Mouse (Mus musculus): ENCODE data around the gene Vmn2r124. TPM values are rescaled to one million over a fixed set of nuclear protein-coding genes. Genes with fewer than 3 reads are reported as not detected.
"Not testable (repeated sequence)": the region's sequence is repeated elsewhere in the genome, so short reads cannot be mapped to it uniquely, and the experiment has no call there.

Gene Vmn2r124
- total RNA-seq (2014; fragmentation: Nextera tagmentation) (not detected in 2 replicates), total RNA-seq (2017) (not detected in 2 replicates)

GRCm38 (mm10) chr17:18049124-18049523 lies at the start of gene Vmn2r124:
Gene Vmn2r124 (plus strand): TSS chr17:18049424.
- ATAC-seq (replicated peaks; ENCODE audit: low FRiP score, low TSS enrichment, poor library complexity, severe bottlenecking) = no peak

DNA sequence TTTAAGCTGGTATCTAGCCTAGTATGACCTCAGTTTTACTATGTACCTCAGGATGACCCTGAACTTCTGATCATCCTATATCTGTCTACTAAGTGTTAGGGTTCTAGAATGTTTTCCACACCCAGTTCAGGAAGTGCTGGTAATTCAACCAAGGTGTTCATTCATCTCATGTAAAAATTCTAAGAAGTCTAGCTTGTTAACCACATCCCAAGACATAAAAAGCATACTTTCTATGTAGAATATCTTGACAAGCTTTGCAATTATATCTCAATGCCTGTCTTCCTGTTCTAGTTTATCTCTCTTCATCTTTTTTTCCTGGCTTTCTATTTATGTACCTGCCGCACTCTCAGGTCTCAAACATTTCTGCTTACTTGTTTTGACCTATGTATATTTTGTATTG lies 44.5 kb upstream of the Vmn2r124 start:
- ATAC-seq (replicated peaks; ENCODE audit: low FRiP score, low TSS enrichment, poor library complexity, severe bottlenecking) = no peak

DNA sequence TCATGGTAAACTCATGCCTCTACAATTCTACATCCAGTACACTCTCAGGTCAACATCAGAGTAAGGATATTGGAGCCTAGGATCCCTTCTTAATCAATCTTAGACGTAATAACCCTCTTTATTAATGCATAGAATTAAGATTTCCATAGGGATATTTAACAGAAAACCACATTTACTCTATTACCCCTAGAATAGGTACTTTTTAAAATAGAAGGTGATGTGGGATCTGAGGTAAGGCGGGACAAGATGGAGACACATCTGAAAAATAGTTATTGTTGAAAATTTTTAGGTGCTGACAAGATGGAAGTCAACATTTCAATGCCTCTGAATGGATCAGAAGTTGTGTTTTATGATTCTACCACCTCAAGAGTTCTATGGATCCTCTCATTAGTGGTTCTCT lies 27.8 kb upstream of the Vmn2r124 start, which contains the start of gene Fpr-rs4:
Gene Fpr-rs4 (plus strand): TSS at position 301 of the 400 bp plus-strand sequence.
- no peak for ATAC-seq (replicated peaks; ENCODE audit: low FRiP score, low TSS enrichment, poor library complexity, severe bottlenecking)

- not testable (repeated sequence) for ATAC-seq (replicated peaks; ENCODE audit: low FRiP score, low TSS enrichment, poor library complexity, severe bottlenecking)
These were observed 35.5 kb downstream of the Vmn2r124 start, which contains the start of gene Vmn2r91 for GRCm38 (mm10) chr17:18084716-18085115. Gene Vmn2r91 (plus strand): TSS chr17:18085016.

DNA sequence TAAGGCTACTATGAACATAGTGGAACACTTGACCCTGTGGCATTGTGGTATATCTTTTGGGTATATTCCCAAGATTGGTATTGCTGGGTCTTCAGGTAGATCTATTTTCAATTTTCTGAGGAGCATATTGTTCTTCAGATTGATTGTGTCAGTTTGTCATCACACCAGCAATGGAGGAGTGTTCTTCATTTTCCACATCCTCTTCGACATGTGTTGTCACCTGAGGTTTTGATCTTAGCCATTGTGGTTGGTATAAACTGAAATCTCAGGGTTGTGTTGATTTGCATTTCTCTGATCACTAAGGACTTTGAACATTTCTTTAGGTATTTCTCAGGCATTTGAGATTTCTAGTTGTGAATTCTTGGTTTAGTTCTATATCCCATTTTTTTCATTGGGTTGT lies 46.4 kb downstream of the Vmn2r124 start:
- ATAC-seq (replicated peaks; ENCODE audit: low FRiP score, low TSS enrichment, poor library complexity, severe bottlenecking) = not testable (repeated sequence)

- ATAC-seq (replicated peaks; ENCODE audit: low FRiP score, low TSS enrichment, poor library complexity, severe bottlenecking) = not testable (repeated sequence)
These were observed 53.0 kb downstream of the Vmn2r124 start for GRCm38 (mm10) chr17:18102265-18102664.

Other genes starting within 250 kb of the Vmn2r124 start
- gene Spaca6, start 222.3 kb upstream of the Vmn2r124 start, total RNA-seq (2014; fragmentation: Nextera tagmentation) = 2.9 and 4.6 TPM in 2 replicates
- gene Spaca6, start 222.3 kb upstream of the Vmn2r124 start, total RNA-seq (2017) = 0.69 TPM in 1 of 2 replicates, not detected in the other
- not detected in 2 replicates for gene Has1, start 194.2 kb upstream of the Vmn2r124 start, total RNA-seq (2014; fragmentation: Nextera tagmentation)
- not detected in 2 replicates for gene Has1, start 194.2 kb upstream of the Vmn2r124 start, total RNA-seq (2017)
- not detected in 2 replicates for gene Fpr1, start 165.5 kb upstream of the Vmn2r124 start, total RNA-seq (2014; fragmentation: Nextera tagmentation)
- gene Fpr1, start 165.5 kb upstream of the Vmn2r124 start, total RNA-seq (2017) = not detected in 2 replicates
- not detected in 2 replicates for gene Fpr2, start 161.6 kb upstream of the Vmn2r124 start, total RNA-seq (2014; fragmentation: Nextera tagmentation)
- 0.56 and 1.4 TPM in 2 replicates for gene Fpr2, start 161.6 kb upstream of the Vmn2r124 start, total RNA-seq (2017)
- not detected in 2 replicates for gene Fpr3, start 161.6 kb upstream of the Vmn2r124 start, total RNA-seq (2014; fragmentation: Nextera tagmentation)
- gene Fpr3, start 161.6 kb upstream of the Vmn2r124 start, total RNA-seq (2017) = not detected in 2 replicates
- not detected in 2 replicates for gene Fpr-rs4, start 27.7 kb upstream of the Vmn2r124 start, total RNA-seq (2014; fragmentation: Nextera tagmentation)
- gene Fpr-rs4, start 27.7 kb upstream of the Vmn2r124 start, total RNA-seq (2017) = not detected in 2 replicates
- not detected in 2 replicates for gene Vmn2r91, start 35.6 kb downstream of the Vmn2r124 start, total RNA-seq (2014; fragmentation: Nextera tagmentation)
- gene Vmn2r91, start 35.6 kb downstream of the Vmn2r124 start, total RNA-seq (2017) = not detected in 2 replicates
- gene Vmn2r92, start 102.5 kb downstream of the Vmn2r124 start, total RNA-seq (2014; fragmentation: Nextera tagmentation) = not detected in 2 replicates
- gene Vmn2r92, start 102.5 kb downstream of the Vmn2r124 start, total RNA-seq (2017) = not detected in 2 replicates
- not detected in 2 replicates for gene Vmn2r94, start 228.3 kb downstream of the Vmn2r124 start, total RNA-seq (2014; fragmentation: Nextera tagmentation)
- gene Vmn2r94, start 228.3 kb downstream of the Vmn2r124 start, total RNA-seq (2017) = not detected in 2 replicates
- not detected in 2 replicates for gene Vmn2r93, start 248.7 kb downstream of the Vmn2r124 start, total RNA-seq (2014; fragmentation: Nextera tagmentation)
- not detected in 2 replicates for gene Vmn2r93, start 248.7 kb downstream of the Vmn2r124 start, total RNA-seq (2017)

Data from megakaryocyte-erythroid progenitor cell, adult 5-6 weeks (primary cell).